Mouse (Mus musculus) bone marrow macrophage, adult 2 months (primary cell): ENCODE measurements around the gene Ddx23.

ENCODE experiments used
- CTCF ChIP-seq: IDR thresholded peaks from 2 replicates; pipeline ENCODE4 v1.5.1; 2012; ENCODE audit warnings: low read depth, mild to moderate bottlenecking, low read length, moderate library complexity
- POLR2A ChIP-seq: IDR thresholded peaks from 2 replicates; pipeline ENCODE4 v1.6.1; 2012; ENCODE audit warnings: mild to moderate bottlenecking, low read depth, low read length, borderline replicate concordance

- TF ChIP-seq CTCF (no peak), POLR2A (no peak)
Observed at GRCm38 (mm10) chr15:98692171-98692715, 29.5 kb upstream of the Ddx23 start.
